Mouse (Mus musculus): ENCODE results near the gene Cirbp.

- no peak for TF ChIP-seq POLR2A (IDR thresholded peaks at IDR 0.05; ENCODE audit: extremely low read depth, insufficient read depth, low read length)
- TF ChIP-seq CTCF (IDR thresholded peaks at IDR 0.05; ENCODE audit: low read depth, low read length) = no peak
Measured at GRCm38 (mm10) chr10:80193976-80194375, 28.2 kb downstream of the Cirbp start.
